Mouse (Mus musculus): ENCODE measurements at regions not wholly inside any gene's neighbourhood (a gene's known extent, or its start where the extent isn't known, plus 50 kb on each side); places are given as distances from the start of the nearest gene placed in this dataset.
A peak's percentile ranks its signal among the peaks of the same experiment; 100 is the strongest.

GRCm38 (mm10) chr15:6934564-6934980 lies 59.8 kb upstream of the Osmr start:
- peak; percentile 95 for ATAC-seq (ENCODE audit: low FRiP score, low TSS enrichment)
- Histone ChIP-seq H3K4me1 (ENCODE audit: insufficient read depth, low read length) (peaks cover 8% of the 10 kb centered on the region), H3K27ac (ENCODE audit: low read length) (peak overlapping the region; percentile 36; the same call in 1 of the 2 replicates), H3K36me3 (ENCODE audit: insufficient read depth, low read length) (no peaks in the 10 kb centered on the region), H3K27me3 (ENCODE audit: insufficient read depth, low read length) (no peaks in the 10 kb centered on the region), H3K9me3 (ENCODE audit: low read length) (no peaks in the 10 kb centered on the region), H3K4me3 (ENCODE audit: low read length) (no peak overlapping the region), H3K9ac (replicated peaks; ENCODE audit: low read length) (no peak overlapping the region), H3K4me2 (replicated peaks; ENCODE audit: low read depth, low read length) (peak overlapping the region; percentile 5; the same call in 1 of the 2 replicates)
- 15% methylated on average over 4 of the region's 4 CpGs for WGBS

- no peak overlapping the region for H3K4me2 ChIP-seq (replicated peaks; ENCODE audit: low read depth, low read length)
- no peak overlapping the region for H3K27ac ChIP-seq (ENCODE audit: low read length)
- no peaks in the 10 kb centered on the region for H3K4me1 ChIP-seq (ENCODE audit: insufficient read depth, low read length)
- H3K9me3 ChIP-seq (ENCODE audit: low read length): no peaks in the 10 kb centered on the region
- H3K27me3 ChIP-seq (ENCODE audit: insufficient read depth, low read length): no peaks in the 10 kb centered on the region
- no peak for ATAC-seq (ENCODE audit: low FRiP score, low TSS enrichment)
- no peak overlapping the region for H3K9ac ChIP-seq (replicated peaks; ENCODE audit: low read length)
- H3K4me3 ChIP-seq (ENCODE audit: low read length): no peak overlapping the region
- H3K36me3 ChIP-seq (ENCODE audit: insufficient read depth, low read length): no peaks in the 10 kb centered on the region
- WGBS: 34% methylated on average over 4 of the region's 4 CpGs
These were observed 66.7 kb upstream of the Osmr start for GRCm38 (mm10) chr15:6941491-6941890.

GRCm38 (mm10) chr15:6949236-6949635 lies 74.5 kb upstream of the Osmr start:
- WGBS: 78% methylated on average over 5 of the region's 5 CpGs
- Histone ChIP-seq H3K4me2 (replicated peaks; ENCODE audit: low read depth, low read length) (no peak overlapping the region), H3K36me3 (ENCODE audit: insufficient read depth, low read length) (no peaks in the 10 kb centered on the region), H3K9ac (replicated peaks; ENCODE audit: low read length) (no peak overlapping the region), H3K27me3 (ENCODE audit: insufficient read depth, low read length) (no peaks in the 10 kb centered on the region), H3K4me3 (ENCODE audit: low read length) (no peak overlapping the region), H3K4me1 (ENCODE audit: insufficient read depth, low read length) (no peaks in the 10 kb centered on the region), H3K27ac (ENCODE audit: low read length) (no peak overlapping the region), H3K9me3 (ENCODE audit: low read length) (no peaks in the 10 kb centered on the region)
- ATAC-seq (ENCODE audit: low FRiP score, low TSS enrichment): no peak

DNA sequence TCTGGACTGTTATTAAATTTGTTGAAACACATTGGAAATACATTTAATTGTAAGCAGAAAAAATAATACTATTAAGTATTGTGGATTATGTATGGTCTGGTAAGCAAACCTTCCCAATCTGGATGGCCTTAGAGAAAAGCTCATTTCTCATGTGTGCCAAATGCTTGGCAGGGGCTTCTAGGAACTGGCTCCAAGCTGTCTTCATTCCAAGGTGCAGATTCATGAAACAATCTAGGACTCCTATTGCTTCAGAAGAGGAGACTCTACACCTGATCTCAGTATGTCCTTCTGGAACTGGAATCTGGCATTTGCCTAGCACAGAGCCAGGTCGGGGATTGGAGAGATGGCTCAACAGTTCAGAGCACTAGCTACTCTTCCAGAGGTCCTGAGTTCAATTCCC lies 74.9 kb upstream of the Osmr start:
- Histone ChIP-seq H3K27ac (ENCODE audit: low read length) (no peak overlapping the region), H3K27me3 (ENCODE audit: insufficient read depth, low read length) (no peaks in the 10 kb centered on the region), H3K9me3 (ENCODE audit: low read length) (no peaks in the 10 kb centered on the region), H3K36me3 (ENCODE audit: insufficient read depth, low read length) (no peaks in the 10 kb centered on the region), H3K4me2 (replicated peaks; ENCODE audit: low read depth, low read length) (no peak overlapping the region), H3K4me3 (ENCODE audit: low read length) (no peak overlapping the region), H3K9ac (replicated peaks; ENCODE audit: low read length) (no peak overlapping the region), H3K4me1 (ENCODE audit: insufficient read depth, low read length) (no peaks in the 10 kb centered on the region)
- no peak for ATAC-seq (ENCODE audit: low FRiP score, low TSS enrichment)
- 85% methylated on average over 1 of the region's 1 CpGs for WGBS

DNA sequence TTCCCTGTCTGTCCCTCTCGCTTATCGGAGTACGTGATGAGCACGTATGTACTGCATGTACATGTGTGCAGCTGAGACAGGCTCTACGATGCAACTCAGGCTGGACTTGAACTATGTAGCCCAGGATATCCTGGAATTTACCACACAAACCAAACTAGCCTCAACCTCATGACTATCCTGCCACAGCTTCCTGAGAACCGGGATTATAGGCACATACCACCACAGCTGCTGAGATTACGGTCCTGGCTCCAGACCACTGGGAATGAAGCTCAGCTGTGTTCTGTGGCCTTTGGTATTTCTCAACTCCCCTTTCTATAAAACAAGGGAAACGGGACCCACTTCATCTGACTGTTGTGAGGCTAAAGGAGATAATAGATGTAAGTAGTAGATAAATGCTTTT lies 75.7 kb upstream of the Osmr start:
- Histone ChIP-seq H3K36me3 (ENCODE audit: insufficient read depth, low read length) (no peaks in the 10 kb centered on the region), H3K4me2 (replicated peaks; ENCODE audit: low read depth, low read length) (no peak overlapping the region), H3K9me3 (ENCODE audit: low read length) (no peaks in the 10 kb centered on the region), H3K9ac (replicated peaks; ENCODE audit: low read length) (no peak overlapping the region), H3K27ac (ENCODE audit: low read length) (no peak overlapping the region), H3K4me1 (ENCODE audit: insufficient read depth, low read length) (no peaks in the 10 kb centered on the region), H3K4me3 (ENCODE audit: low read length) (no peak overlapping the region), H3K27me3 (ENCODE audit: insufficient read depth, low read length) (no peaks in the 10 kb centered on the region)
- ATAC-seq (ENCODE audit: low FRiP score, low TSS enrichment): no peak
- WGBS: 88% methylated on average over 8 of the region's 8 CpGs

GRCm38 (mm10) chr15:6953556-6953955 lies 78.8 kb upstream of the Osmr start:
- no peaks in the 10 kb centered on the region for H3K4me1 ChIP-seq (ENCODE audit: insufficient read depth, low read length)
- H3K27me3 ChIP-seq (ENCODE audit: insufficient read depth, low read length): no peaks in the 10 kb centered on the region
- H3K36me3 ChIP-seq (ENCODE audit: insufficient read depth, low read length): no peaks in the 10 kb centered on the region
- ATAC-seq (ENCODE audit: low FRiP score, low TSS enrichment): no peak
- 43% methylated on average over 7 of the region's 7 CpGs for WGBS
- no peak overlapping the region for H3K4me3 ChIP-seq (ENCODE audit: low read length)
- H3K27ac ChIP-seq (ENCODE audit: low read length): no peak overlapping the region
- no peaks in the 10 kb centered on the region for H3K9me3 ChIP-seq (ENCODE audit: low read length)
- H3K9ac ChIP-seq (replicated peaks; ENCODE audit: low read length): no peak overlapping the region
- H3K4me2 ChIP-seq (replicated peaks; ENCODE audit: low read depth, low read length): no peak overlapping the region

DNA sequence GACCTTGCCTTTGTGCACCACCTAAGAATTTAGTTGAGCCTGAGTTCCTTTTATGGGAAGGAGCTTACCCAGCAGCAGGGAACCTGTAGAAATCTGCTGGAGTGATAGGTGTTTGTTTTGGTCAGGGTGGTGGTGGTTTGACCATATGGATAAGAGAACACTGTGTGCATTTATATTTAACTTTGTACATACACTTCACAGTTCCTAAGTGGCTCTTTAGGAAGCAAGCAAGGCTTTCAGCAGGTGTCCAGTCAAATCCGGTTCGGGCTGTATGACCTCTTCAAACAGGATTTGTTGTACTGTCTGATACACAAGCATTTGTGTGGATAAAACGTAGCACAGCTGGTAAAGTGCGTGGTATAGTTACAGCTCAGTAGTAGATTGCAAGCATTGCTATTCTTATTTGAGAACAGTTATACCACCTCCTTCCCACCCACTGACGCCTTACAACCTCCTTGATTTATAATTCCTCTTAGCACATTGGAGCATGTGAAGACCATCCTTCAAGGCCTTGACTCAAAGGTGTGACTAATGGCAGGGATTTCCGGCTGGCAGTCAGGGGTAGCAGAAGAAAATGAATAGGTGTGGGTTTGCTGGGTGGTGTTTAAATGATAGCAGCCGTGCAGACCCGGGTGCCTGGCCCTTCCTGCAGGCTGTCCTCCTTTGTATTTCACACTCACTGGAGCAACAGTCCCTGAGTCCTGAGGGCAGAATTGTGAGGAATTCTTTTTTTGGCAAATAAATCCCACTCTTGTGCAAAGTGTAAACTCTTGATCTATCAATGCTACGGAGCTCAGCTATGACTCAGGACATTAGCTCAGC lies 79.4 kb upstream of the Osmr start:
- no peak overlapping the region for H3K4me2 ChIP-seq (replicated peaks; ENCODE audit: low read depth, low read length)

DNA sequence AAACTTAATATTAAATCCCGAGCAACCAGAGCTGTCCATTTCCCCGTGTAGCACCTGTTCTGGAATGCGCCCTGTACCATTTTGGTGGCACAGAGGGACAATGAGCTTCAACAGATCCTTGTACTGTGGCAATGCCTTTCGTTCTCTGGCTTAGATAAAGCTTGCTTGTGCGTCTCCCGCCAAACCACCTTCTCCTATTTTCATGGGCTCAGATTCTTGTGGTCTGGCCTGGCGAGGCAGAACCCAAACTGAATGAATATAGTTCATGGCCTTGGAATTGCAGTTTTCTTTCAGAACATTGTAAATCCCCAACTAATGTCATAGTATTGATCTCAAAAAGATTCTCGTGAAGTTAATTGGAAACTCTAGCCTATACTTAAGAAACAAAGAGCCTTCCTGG lies 85.1 kb upstream of the Osmr start:
- Histone ChIP-seq H3K36me3 (ENCODE audit: insufficient read depth, low read length) (no peaks in the 10 kb centered on the region), H3K9ac (replicated peaks; ENCODE audit: low read length) (no peak overlapping the region), H3K27me3 (ENCODE audit: insufficient read depth, low read length) (no peaks in the 10 kb centered on the region), H3K4me1 (ENCODE audit: insufficient read depth, low read length) (no peaks in the 10 kb centered on the region), H3K27ac (ENCODE audit: low read length) (no peak overlapping the region), H3K4me2 (replicated peaks; ENCODE audit: low read depth, low read length) (no peak overlapping the region), H3K9me3 (ENCODE audit: low read length) (no peaks in the 10 kb centered on the region), H3K4me3 (ENCODE audit: low read length) (no peak overlapping the region)
- 88% methylated on average over 8 of the region's 8 CpGs for WGBS
- ATAC-seq (ENCODE audit: low FRiP score, low TSS enrichment): no peak

More for the DNA sequence above, 79.4 kb upstream of the Osmr start:
- 40% methylated on average over 9 of the region's 9 CpGs for WGBS
- Histone ChIP-seq H3K4me3 (ENCODE audit: low read length) (no peak overlapping the region), H3K27me3 (ENCODE audit: insufficient read depth, low read length) (no peaks in the 10 kb centered on the region), H3K4me1 (ENCODE audit: insufficient read depth, low read length) (no peaks in the 10 kb centered on the region), H3K27ac (ENCODE audit: low read length) (no peak overlapping the region), H3K9me3 (ENCODE audit: low read length) (no peaks in the 10 kb centered on the region), H3K36me3 (ENCODE audit: insufficient read depth, low read length) (no peaks in the 10 kb centered on the region), H3K9ac (replicated peaks; ENCODE audit: low read length) (no peak overlapping the region)
- no peak for ATAC-seq (ENCODE audit: low FRiP score, low TSS enrichment)

GRCm38 (mm10) chr15:6960753-6961746 lies 86.3 kb upstream of the Osmr start:
- H3K36me3 ChIP-seq (ENCODE audit: insufficient read depth, low read length): no peaks in the 10 kb centered on the region
- no peaks in the 10 kb centered on the region for H3K27me3 ChIP-seq (ENCODE audit: insufficient read depth, low read length)
- no peak overlapping the region for H3K4me3 ChIP-seq (ENCODE audit: low read length)
- H3K4me1 ChIP-seq (ENCODE audit: insufficient read depth, low read length): no peaks in the 10 kb centered on the region
- no peak overlapping the region for H3K9ac ChIP-seq (replicated peaks; ENCODE audit: low read length)
- WGBS: 67% methylated on average over 11 of the region's 11 CpGs
- H3K27ac ChIP-seq (ENCODE audit: low read length): no peak overlapping the region
- no peak overlapping the region for H3K4me2 ChIP-seq (replicated peaks; ENCODE audit: low read depth, low read length)
- H3K9me3 ChIP-seq (ENCODE audit: low read length): no peaks in the 10 kb centered on the region
- ATAC-seq (ENCODE audit: low FRiP score, low TSS enrichment): no peak

Data from kidney, embryonic 16.5 days (tissue).